Mouse (Mus musculus) c-Kit-positive CD71-positive TER-119-negative erythroid progenitor cells, embryonic 14.5 days (primary cell): Measurements from ENCODE around the gene Atad1.
"Not testable (repeated sequence)": the region's sequence is repeated elsewhere in the genome, so short reads cannot be mapped to it uniquely, and the experiment has no call there.

Experiments
- DNase-seq: peaks from one replicate; pipeline ENCODE4 v3.0.0-alpha.2; 2013; ENCODE audit warnings: low read depth

Gene Atad1

DNA sequence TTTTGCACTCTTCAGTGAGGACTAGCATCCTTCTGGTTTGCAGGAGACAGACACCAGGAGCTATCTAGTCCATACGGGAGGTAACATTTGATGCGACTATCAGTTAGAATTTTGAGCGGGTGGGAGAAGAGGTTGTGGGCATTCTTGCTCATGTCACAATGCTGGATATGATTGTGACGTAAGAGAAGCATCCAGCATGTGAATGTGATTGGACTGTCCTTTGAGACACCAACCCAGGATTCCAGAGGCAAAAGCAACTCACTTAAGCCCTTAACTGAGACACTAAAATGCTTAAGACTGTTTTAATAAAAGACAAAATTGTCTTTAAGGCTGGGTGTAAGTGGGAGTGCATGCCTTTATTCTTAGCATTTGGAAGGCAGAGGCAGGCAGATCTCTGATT lies at the start of gene Atad1:
Gene Atad1, minus strand, starts transcription at position 101 of the 400 bp plus-strand sequence.
- DNase-seq, result no peak

DNA sequence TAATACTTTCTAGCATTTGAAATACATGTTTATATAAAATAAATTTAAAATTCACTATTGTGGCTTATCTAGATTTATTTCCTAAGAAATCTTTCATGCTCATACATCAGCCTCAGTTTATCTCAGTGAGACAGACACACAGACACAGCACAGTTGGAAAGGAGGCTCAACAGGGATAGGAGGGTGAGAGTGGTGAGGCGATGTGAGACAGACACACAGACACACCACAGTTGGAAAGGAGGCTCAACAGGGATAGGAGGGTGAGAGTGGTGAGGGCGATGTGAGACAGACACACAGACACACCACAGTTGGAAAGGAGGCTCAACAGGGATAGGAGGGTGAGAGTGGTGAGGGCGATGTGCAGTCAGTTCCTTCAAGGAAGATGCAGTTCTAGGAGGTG lies 48.4 kb upstream of the Atad1 start:
- not testable (repeated sequence) for DNase-seq

DNA sequence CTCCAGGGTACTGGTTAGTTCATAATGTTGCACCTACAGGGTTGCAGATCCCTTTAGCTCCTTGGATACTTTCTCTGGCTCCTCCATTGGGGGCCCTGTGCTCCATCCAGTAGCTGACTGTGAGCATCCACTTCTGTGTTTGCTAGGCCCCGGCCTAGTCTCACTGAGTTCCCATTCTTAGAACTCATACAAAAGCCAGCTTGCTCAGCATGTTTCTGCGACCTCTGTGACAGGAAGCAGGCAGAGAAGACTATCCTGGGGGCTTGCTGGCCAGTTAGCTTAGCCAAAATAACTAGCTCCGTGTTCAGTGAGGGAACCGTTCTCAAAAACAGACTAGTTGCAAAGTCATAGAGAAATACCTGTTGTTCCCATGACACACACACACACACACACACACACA lies 47.8 kb upstream of the Atad1 start:
- not testable (repeated sequence) for DNase-seq

DNA sequence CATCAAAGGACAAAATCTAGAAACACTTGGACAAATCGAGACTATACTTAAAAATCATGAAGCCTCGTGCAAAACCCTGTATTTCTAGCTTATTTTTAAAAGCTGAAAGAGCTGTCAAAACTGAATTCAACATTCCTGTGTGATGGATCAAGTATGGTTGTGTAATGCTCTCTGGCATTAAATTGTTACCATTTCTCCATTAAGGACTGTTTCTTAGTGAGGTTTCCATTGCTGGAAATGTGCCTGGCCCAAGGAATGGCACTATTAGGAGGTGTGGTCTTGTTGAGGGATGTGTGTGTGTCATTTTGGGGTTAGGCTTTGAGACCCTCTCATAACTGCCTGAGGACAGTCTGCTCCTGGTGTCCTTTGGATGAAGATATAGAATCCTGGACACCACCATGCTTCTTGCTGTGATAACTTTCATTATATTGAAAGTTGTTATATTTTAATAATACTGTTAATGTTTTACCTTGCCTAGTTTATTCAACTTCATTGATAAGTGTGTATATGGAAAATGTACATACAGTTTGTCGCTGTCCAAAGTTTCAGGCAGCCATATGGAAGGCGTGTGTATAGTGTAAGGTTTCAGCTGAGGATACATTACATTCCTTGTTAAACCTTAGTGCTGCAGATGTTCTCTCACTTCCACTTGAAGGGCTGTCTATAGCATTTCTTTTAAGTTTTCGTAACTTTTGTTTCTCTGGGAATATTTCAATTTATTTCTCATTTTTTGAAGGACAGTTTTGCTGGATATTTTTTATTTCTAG lies 41.9 kb upstream of the Atad1 start:
- DNase-seq, result no peak

DNA sequence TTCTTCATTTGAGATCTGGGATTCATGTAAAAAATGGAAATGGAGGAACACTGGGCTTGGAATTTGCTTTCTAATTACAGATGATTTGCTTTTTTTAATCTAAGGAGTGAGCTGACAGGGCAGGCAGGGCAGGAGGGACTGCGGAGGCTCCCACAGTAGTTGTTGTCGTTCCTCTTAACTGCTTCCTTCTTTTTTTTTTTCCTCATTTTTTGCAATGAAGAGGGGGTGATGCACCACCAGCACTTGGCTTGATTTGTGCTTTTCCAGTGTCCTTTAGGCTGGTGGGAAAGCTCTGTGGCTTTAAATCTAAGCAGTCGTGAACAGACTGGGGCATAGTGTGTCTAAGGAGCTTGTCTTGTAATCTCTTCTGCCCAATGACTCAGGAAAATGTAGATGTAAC lies 39.5 kb upstream of the Atad1 start:
- DNase-seq, result no peak

DNA sequence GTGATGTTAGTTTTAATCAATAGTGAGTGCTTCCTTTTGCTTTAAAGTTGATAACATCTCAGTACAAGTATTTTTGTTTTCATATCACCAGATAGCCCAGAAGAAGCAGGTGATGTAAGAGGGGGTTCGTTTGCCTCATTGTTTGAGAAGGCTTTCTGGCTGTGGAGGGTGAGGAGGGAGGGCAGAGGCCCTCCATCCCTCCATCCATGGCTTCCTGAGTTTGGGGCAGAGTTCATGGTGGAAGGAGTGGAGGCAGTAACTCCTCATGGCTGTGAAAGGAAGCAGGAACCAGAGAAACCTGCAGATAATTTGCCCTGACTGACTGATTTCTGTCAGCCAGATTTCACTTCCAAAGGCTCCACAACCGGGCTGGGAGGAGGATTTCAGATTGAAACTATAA lies 38.8 kb upstream of the Atad1 start:
- no peak for DNase-seq

DNA sequence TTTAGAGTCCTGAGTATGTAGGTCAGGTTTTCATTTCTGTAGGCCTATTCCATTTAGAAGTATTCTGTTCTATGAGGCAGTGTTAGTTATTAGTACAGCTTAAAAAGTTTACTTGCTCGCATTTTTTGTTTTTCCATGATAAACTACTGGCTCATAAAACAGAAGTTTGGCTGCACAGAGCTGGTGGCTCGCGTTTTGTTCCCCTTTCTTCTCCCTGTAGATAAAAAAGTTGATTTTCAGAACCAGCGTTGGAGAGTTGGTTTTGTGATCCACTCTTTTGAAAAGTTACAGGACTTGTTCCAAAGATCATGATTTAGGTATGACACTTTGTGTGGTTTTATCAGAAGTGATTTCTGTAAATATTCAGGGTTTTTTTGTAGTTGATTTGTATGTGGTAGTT lies 22.9 kb upstream of the Atad1 start:
- no peak for DNase-seq

DNA sequence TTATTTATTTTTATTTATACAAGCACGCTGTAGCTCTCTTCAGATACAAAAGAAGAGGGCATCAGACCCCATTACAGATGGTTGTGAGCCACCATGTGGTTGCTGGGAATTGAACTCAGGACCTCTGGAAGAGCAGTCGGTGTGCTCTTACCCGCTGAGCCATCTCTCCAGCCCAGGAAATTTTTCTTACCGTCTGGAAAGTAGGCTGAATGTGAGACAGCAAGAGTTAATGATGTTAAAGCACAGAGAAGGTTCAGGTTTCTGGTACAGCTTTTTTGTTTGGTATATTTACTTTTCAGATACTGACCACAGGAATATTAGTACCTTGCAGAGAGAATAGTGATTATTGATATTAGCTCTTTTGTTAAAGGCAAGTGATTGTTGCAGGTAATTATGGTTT lies 21.6 kb upstream of the Atad1 start:
- no peak for DNase-seq

DNA sequence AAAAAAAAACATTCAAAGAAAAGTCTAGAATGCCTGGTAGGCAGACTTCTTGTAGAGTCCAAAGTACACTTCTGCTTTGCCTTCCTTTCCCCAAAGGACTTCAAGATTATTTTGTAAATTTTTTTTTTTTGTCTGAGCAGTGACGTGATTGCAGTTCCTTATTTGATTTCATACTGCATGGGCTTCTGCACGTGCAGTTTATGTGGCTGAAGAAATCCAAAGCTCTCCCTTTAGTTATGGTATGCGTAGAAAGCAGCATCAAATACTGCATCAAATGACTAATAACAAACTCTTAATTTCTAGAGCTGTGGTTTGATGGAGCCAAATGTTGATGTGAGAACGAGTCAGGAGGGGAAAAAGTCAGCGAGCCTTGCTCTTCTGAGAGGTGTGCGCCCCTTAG lies 20.9 kb upstream of the Atad1 start:
- no peak for DNase-seq

DNA sequence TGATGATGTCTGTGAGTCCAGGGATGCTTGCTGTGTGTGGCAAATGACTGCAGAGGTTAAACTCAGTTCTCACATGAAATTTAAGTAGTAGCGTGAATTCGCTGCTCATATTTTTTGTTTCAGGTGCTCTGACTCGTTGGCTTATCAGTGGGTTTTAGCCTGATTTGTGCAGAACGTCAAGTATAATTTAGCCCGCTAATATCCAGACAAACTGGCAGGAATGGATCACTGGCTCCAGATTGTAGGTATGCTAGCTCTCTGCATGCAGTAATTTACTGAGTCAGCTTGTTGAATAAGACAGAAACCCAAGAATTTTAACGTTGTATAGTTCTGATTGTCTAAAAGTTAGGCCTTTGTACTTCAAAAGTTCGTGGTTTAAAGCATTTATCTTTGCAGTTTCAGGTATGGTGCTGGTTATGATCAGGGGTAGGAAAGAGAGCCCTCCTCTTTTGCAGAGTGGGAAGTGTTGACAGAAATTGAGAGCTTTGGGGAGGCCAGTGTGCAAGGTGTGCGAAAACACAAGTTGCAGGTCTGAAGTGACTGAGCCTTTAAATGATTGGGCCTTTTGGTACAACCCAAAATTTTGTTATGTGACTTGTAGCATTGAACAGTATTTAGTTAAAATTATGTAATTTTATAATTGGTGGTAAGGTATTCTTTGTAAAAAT lies 19.9 kb upstream of the Atad1 start:
- DNase-seq, result no peak

DNA sequence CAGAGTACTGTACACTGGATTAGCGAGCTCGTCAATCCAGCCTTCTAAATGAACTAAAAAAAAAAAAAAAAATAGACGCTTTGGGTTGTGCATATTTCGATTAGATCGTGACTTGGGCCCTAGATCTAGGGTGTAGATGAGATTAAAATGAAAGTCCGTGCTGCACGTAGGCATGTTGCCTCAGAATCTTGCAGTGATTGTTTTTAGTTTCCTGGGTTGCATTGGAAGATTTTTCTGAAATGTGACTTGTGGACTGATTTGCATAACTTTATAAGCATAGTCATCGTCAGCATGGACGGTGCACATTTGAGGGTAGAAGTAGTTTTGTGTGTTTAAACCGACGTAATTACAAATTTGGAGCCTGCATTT lies 19.2 kb upstream of the Atad1 start:
- peak; percentile 13 for DNase-seq

DNA sequence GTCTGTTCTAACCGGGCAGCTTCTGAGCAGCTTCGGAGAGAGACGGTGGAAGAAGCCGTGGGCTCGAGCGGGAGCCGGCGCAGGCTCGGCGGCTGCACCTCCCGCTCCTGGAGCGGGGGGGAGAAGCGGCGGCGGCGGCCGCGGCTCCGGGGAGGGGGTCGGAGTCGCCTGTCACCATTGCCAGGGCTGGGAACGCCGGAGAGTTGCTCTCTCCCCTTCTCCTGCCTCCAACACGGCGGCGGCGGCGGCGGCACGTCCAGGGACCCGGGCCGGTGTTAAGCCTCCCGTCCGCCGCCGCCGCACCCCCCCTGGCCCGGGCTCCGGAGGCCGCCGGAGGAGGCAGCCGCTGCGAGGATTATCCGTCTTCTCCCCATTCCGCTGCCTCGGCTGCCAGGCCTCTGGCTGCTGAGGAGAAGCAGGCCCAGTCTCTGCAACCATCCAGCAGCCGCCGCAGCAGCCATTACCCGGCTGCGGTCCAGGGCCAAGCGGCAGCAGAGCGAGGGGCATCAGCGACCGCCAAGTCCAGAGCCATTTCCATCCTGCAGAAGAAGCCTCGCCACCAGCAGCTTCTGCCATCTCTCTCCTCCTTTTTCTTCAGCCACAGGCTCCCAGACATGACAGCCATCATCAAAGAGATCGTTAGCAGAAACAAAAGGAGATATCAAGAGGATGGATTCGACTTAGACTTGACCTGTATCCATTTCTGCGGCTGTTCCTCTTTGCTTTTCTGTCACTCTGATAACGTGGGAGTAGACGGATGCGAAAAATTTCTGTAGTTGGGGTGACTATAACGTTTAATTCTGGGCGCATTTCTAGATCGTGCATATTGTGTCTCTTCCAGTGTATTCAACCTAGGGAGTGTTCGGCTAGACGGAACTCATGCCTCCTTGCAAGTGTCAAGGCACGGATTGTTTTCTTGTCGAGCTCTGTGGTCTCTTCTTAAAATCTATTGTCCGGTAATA lies 18.5 kb upstream of the Atad1 start:
- peak; percentile 30 for DNase-seq

DNA sequence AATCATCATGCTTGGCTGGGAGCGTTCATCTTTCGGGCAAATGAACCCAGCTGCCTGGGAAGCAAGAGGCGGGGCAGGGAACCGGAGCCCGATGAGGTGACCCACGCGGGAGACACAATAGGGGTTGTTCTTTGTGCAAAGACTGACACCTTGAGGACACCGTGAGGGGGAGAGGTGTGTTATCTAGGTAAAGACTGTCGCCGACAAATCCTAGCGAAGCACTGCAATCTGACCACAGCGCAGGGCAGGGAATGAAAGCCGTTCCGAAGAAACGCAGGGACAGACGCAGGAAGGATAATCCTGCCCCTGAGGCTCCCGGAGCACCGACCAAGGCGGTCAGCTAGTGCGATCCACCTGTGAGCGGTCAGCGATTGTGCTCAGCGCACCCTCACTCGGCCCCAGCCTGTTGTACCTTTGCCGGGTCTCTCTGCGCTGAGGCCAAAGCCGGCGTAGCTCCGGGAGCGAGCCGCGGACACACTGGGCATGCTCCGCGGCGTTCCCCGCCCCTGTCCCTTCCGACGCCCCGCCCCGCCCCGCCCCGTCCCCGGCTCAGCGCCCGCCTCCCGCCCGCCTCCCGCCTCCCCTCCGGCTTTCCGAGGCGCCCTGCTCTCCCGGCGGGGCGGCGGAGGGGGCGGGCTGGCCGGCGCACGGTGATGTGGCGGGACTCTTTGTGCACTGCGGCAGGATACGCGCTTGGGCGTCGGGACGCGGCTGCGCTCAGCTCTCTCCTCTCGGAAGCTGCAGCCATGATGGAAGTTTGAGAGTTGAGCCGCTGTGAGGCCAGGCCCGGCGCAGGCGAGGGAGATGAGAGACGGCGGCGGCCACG lies 17.5 kb upstream of the Atad1 start, which contains the start of gene Pten:
Gene Pten, plus strand, starts transcription at position 598 of the 826 bp plus-strand sequence.
- peak; percentile 79 for DNase-seq

DNA sequence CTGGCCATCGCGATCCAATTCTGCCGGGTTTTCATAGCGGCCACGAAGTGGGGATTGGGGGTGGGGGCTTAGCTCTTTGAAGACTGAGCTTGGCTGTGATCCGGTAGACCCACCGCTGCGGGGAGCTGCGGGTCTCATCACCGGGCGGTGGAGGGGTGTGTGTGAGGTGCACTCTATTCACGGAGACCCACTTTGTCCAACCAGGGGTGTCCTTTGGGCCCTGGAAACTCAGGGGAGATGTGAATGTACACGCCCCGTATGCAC lies 17.0 kb upstream of the Atad1 start:
- DNase-seq, result peak; percentile 44

DNA sequence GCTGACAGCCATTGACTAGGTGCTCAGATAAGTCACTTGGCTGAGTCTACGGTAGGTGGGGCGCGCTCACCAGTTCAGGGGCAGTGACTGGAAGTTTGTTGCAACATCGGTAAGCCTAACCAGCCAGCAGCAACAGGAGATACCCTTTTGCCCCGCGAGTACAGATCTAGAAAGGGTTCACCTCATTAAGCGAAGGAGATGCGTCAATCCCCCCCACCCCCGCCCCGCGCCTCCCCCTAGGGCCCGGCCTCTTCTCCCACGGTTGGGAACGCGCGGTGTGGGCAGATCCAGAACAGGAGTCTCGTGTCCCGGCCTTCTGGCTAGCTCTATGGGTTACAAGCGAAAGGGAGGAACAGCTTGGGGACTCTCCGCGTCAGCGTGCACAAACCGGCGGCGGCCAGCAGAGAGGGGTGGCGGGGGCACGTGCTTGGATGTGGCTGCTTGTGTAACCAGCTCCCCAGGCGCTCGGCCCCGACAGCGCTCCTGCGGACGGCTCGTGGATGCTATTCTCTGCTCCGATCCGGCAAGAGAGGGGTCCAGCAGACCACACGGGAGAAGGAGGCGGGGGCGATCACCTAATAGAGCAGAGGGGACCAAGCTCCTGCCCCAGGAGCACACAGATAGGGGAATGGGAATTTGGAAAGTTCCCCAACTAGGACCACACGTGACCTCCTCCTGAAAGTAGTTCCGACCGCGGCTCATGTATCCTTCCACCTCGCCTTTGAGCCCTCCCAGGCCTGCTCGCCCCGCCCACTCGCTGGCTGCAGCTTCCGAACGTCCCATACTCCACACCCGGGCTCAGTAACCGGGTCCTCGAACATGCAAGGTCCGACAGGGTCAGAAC lies 16.4 kb upstream of the Atad1 start:
- DNase-seq, result peak; percentile 95

DNA sequence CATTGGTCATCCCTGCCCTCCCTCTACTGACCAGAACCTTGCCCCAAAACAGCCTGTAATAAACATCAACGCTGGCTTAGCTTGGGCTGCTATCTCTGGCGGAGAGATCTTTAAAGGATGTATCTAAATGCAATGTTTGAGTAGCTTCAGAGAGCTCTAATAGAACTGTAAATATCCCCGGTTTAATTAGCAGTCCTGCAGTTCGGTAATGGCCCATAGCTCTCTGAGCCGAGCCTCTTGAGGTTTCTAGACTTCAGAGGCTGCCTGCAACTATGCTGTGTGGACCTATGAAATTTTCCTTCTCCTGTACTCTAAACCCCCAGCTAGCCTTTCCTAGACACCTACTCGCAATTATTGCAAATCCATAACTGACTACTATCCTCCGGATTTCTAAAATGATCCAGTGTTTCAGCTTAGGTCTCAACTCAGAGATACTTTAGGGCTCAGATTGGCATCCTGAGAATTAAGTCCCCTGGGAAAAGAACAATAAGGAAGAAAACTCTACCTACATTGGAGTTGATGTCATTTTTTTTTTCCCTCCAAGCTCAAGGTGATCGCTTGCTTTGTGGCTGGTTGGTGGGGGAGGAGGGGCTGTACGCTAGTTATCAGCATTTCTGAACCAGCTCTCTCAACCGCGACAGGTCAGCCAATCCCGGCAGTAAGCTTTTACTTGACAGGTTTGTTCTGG lies 15.7 kb upstream of the Atad1 start:
- no peak for DNase-seq

DNA sequence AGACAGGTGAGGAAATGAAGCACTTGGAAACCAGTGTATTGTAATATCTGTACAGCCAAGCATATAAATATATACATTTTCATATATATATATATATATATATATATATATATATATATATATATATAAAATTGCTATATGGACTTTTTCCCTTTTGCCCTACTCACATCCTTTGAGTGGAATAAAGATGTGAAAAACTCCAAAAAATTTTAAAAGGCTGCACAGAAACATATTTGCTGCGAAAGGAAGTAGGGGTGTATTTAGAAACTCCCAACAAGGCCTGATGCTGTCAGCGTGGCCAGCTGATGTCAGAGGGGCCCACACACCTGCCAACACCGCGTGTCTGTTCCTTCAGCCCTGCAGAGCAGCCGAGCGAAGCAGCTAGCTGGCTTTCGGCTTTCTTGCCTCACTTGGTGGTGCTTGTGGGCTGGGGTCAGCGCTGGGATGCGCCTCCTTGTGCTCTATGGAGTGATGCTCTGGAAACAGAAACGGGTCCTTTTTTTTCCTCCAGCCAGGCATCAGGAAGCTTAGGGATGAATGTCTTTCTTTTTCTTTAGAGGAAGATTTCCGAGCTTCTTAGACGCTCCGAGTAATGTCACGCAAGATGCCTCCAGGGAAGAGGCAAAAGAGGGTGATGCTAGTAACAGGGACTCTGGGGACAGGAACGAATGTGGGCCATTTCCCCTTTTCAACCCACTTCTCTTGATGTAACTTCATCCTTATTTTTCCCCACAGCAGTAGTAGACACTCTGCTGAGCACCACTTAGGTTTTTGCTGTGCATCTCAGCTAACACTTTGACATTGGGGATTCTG lies 14.8 kb upstream of the Atad1 start:
- DNase-seq, result no peak

DNA sequence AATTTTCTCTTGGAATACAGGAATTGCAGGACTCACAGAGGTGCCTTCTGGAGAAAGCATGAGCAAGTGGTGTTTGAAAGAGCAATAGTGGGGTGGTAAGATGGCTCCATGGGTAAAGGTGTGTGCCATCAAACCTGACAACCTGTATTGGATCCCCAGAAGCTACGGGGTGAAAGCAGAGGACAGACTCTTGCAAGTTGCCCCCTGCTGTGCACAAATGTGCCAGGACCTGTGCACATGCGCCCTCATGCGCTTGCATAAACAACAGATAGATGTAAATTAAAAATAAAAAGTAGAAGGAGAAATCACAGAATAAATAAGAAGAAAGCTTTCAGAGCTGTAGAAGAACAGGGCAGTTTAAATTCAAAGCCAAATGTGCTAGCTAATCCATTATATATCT lies 13.8 kb upstream of the Atad1 start:
- DNase-seq, result no peak

DNA sequence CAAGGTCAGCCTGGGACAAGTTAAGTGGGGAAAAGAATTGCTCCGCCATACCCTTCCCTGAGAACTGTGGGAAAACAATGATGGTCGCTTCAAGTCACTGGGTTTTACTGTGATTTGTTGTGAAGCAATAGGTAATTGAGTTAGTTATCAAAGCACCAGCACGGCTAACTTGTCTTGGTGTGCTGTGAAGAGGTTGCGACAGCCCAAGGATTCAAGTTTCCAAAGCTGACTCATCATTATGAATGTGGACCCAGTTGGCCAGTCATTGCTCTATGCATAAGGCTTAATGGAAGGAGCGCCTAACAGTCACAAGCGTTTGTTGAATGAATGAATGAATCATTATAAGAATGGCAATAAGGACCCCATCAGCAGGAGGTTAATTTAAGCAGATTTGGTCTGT lies 12.8 kb upstream of the Atad1 start:
- no peak for DNase-seq

DNA sequence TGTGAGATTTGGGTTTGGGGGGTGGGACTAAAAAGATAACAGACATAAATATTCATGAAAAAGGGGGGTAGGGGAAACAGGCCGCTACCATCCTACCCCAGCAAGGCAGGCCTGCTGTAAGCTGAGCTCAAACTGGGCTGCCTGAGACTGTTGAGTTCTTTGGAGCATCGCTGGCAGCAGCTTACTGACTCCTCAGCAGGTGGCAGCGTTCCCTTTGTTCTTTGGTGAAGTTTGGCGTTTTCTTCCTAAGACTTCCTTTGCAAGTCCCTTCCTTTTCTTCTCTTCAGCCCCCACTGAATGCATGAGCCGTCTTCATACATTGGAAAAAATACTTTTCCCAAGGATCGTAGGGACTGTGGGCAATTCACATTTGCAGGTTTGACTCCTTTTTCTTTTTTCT lies 9.8 kb upstream of the Atad1 start:
- peak; percentile 14 for DNase-seq
